Comparison of ENCODE assay signal across 13 mouse cellular contexts in the genomic region with DNA sequence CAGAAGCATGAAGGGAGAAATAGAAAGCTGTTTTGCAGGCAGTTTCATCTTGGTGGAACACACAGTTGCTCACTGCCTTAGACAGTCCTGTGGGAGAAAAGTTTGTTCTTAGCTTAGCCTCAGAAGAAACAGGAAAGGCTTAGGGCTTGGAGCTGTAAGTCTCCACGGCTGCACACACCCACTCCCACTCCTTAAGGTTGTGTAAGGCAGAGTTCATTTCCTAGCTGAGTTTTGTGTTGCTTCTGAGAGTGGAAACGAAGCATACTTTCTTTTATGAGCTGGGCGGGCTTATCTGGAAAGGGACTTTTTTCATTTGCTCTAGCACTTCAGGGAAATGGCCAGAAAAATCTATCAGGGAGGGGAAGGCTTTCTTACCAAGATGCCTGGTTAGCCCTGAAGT. TPM values are rescaled to one million over a fixed set of nuclear protein-coding genes. Genes with fewer than 3 reads are reported as not detected.
DNase-seq lines count a peak whose midpoint lies in the region; ATAC-seq lines count a peak whose summit lies in the region.
"Had no signal": no experiment of that assay in that cellular context is flagged by ENCODE, and none has a peak within 500 bp of the region (broad histone marks: within the 10 kb centered on the region; RNA-seq: fewer than 3 reads in every experiment).

No protein-coding gene starts in this region.

- DNase-seq in heart, adult 11 months, result peak; percentile 73
- DNase-seq in heart, postnatal 14 days, result no peak
- no peak for DNase-seq in kidney, adult 11 months
- no peak for DNase-seq in intestine, embryonic 14.5 days (ENCODE audit: low spot score)
- DNase-seq: adrenal gland, postnatal 10 days; cerebellum, adult 11-12 months had no signal

- peaks cover 51% of the 10 kb centered on the region for H3K36me3 ChIP-seq in kidney, embryonic 15.5 days
- H3K36me3 ChIP-seq in intestine, embryonic 14.5 days (ENCODE audit: control insufficient read depth, insufficient read depth, low read length), result peaks cover 56% of the 10 kb centered on the region
- peaks cover 42% of the 10 kb centered on the region for H3K36me3 ChIP-seq in limb, embryonic 15.5 days
- H3K36me3 ChIP-seq in midbrain, embryonic 13.5 days, result peaks cover 51% of the 10 kb centered on the region

- H3K4me2 ChIP-seq in kidney, embryonic 15.5 days, result peak overlapping the region; percentile 42
- 0 out of 2 replicates have a peak overlapping the region, but pooled peaks have one; percentile 26 for H3K4me2 ChIP-seq in intestine, embryonic 14.5 days (ENCODE audit: low read length)
- H3K4me2 ChIP-seq in limb, embryonic 15.5 days, result peak overlapping the region; percentile 31
- H3K4me2 ChIP-seq in midbrain, embryonic 13.5 days (replicated peaks), result no peak overlapping the region
- H3K4me2 ChIP-seq: midbrain, embryonic 12.5 days had no signal

- no peak overlapping the region for H3K4me3 ChIP-seq in kidney, embryonic 15.5 days (replicated peaks)
- no peak overlapping the region for H3K4me3 ChIP-seq in intestine, embryonic 14.5 days (ENCODE audit: low read depth, low read length)
- no peak overlapping the region for H3K4me3 ChIP-seq in limb, embryonic 15.5 days
- no peak overlapping the region for H3K4me3 ChIP-seq in midbrain, embryonic 13.5 days (replicated peaks)
- H3K4me3 ChIP-seq: midbrain, embryonic 12.5 days had no signal

- WGBS in kidney, embryonic 15.5 days, result 13% methylated on average over 3 of the region's 3 CpGs
- 28% methylated on average over 3 of the region's 3 CpGs for WGBS in intestine, embryonic 14.5 days
- 12% methylated on average over 3 of the region's 3 CpGs for WGBS in limb, embryonic 15.5 days
- WGBS in midbrain, embryonic 13.5 days, result 80% methylated on average over 3 of the region's 3 CpGs

- peaks cover 37% of the 10 kb centered on the region for H3K4me1 ChIP-seq in kidney, embryonic 15.5 days
- H3K4me1 ChIP-seq in intestine, embryonic 14.5 days (replicated peaks; ENCODE audit: control insufficient read depth, insufficient read depth, low read length), result peaks cover 20% of the 10 kb centered on the region; the same call in 1 of the 2 replicates
- peaks cover 60% of the 10 kb centered on the region for H3K4me1 ChIP-seq in limb, embryonic 15.5 days
- no peaks in the 10 kb centered on the region for H3K4me1 ChIP-seq in midbrain, embryonic 13.5 days (replicated peaks)
- H3K4me1 ChIP-seq: midbrain, embryonic 12.5 days had no signal

- ATAC-seq in kidney, embryonic 15.5 days (replicated peaks; ENCODE audit: low FRiP score), result peak; percentile 40
- ATAC-seq in intestine, embryonic 14.5 days (replicated peaks; ENCODE audit: low FRiP score, low TSS enrichment, low read depth), result no peak
- peak; percentile 53 for ATAC-seq in limb, embryonic 15.5 days (ENCODE audit: insufficient number of reproducible peaks, low FRiP score, low TSS enrichment, low read depth)
- ATAC-seq in megakaryocyte, adult 5-6 weeks (ENCODE audit: poor library complexity, severe bottlenecking), result no peak
- no peak for ATAC-seq in midbrain, embryonic 13.5 days

- H3K9ac ChIP-seq in kidney, embryonic 15.5 days, result no peak overlapping the region
- no peak overlapping the region for H3K9ac ChIP-seq in intestine, embryonic 14.5 days (ENCODE audit: low read length)
- no peak overlapping the region for H3K9ac ChIP-seq in limb, embryonic 15.5 days
- H3K9ac ChIP-seq in midbrain, embryonic 13.5 days (replicated peaks), result no peak overlapping the region
- H3K9ac ChIP-seq: midbrain, embryonic 12.5 days had no signal

- H3K9me3 ChIP-seq in kidney, embryonic 15.5 days (replicated peaks), result no peaks in the 10 kb centered on the region
- H3K9me3 ChIP-seq in intestine, embryonic 14.5 days (ENCODE audit: control insufficient read depth, low read length), result no peaks in the 10 kb centered on the region
- no peaks in the 10 kb centered on the region for H3K9me3 ChIP-seq in limb, embryonic 15.5 days
- no peaks in the 10 kb centered on the region for H3K9me3 ChIP-seq in midbrain, embryonic 13.5 days
- H3K9me3 ChIP-seq: midbrain, embryonic 12.5 days had no signal

- intact Hi-C loops in heart, postnatal 14 days (cut with DNase I), result no loop called here

- H3K27me3 ChIP-seq in kidney, embryonic 15.5 days, result no peaks in the 10 kb centered on the region
- no peaks in the 10 kb centered on the region for H3K27me3 ChIP-seq in intestine, embryonic 14.5 days (replicated peaks; ENCODE audit: control insufficient read depth, insufficient read depth, low read length)
- H3K27me3 ChIP-seq in limb, embryonic 15.5 days, result no peaks in the 10 kb centered on the region
- no peaks in the 10 kb centered on the region for H3K27me3 ChIP-seq in midbrain, embryonic 13.5 days
- H3K27me3 ChIP-seq: midbrain, embryonic 12.5 days had no signal

- H3K27ac ChIP-seq in kidney, embryonic 15.5 days, result peak overlapping the region; percentile 91
- peak overlapping the region; percentile 85 for H3K27ac ChIP-seq in intestine, embryonic 14.5 days (ENCODE audit: low read depth)
- H3K27ac ChIP-seq in limb, embryonic 15.5 days, result peak overlapping the region; percentile 89
- H3K27ac ChIP-seq in midbrain, embryonic 13.5 days, result no peak overlapping the region
- H3K27ac ChIP-seq: midbrain, embryonic 12.5 days had no signal

RNA-seq across cellular contexts. Expression of a gene that starts 57.1 kb away (rescaled TPM):
- total RNA-seq in heart, postnatal 14 days (2021), result not detected
- polyA plus RNA-seq in kidney, embryonic 15.5 days (2015; fragmentation: Nextera tagmentation; extraction: Ambion mirVana), result not detected in 2 replicates
- 0.38 TPM in 1 of 2 replicates, not detected in the other for polyA plus RNA-seq in intestine, embryonic 14.5 days (2014; fragmentation: Nextera tagmentation; extraction: Ambion mirVana)
- polyA plus RNA-seq in limb, embryonic 15.5 days (2015; fragmentation: Nextera tagmentation; extraction: Ambion mirVana), result not detected in 2 replicates
- total RNA-seq in megakaryocyte, adult 5-6 weeks (2015), result not detected in 2 replicates
- total RNA-seq in megakaryocyte, adult 5-6 weeks (2017), result not detected in 2 replicates
- 0.42 TPM in 1 of 2 replicates, not detected in the other for polyA plus RNA-seq in midbrain, embryonic 13.5 days (2015; fragmentation: Nextera tagmentation; extraction: Ambion mirVana)
- total RNA-seq: adrenal gland, postnatal 10 days; liver, adult 2 months had no signal
- polyA plus RNA-seq: frontal cortex, adult 2 months; liver, adult 2 months; midbrain, embryonic 12.5 days had no signal

Comparison
In these comparisons a context has a peak if more than half of its experiments do, and no peak if none do; other contexts are left out.
1. ATAC-seq: peak in kidney, embryonic 15.5 days (single experiment) and limb, embryonic 15.5 days (single experiment); none in intestine, embryonic 14.5 days (single experiment), megakaryocyte, adult 5-6 weeks (single experiment) and midbrain, embryonic 13.5 days (single experiment).